Mouse (Mus musculus) central nervous system, embryonic 14 days (tissue): ENCODE data around the gene Pknox1. TPM values are rescaled to one million over a fixed set of nuclear protein-coding genes. Genes with fewer than 3 reads are reported as not detected.

Experiments used
- polyA plus RNA-seq: library from polyadenylated mRNA; depleted of rRNA; stranded (reverse); fragments of >200 nt; gene quantifications from 2 replicates; pipeline ENCODE4 v1.2.3, GENCODE M21; 2012; rRNA removed

Gene Pknox1
- polyA plus RNA-seq = 30.8 and 34.1 TPM in 2 replicates

GRCm38 (mm10) chr17:31564015-31564857 is at the start of gene Pknox1:
Gene Pknox1, plus strand, starts transcription at chr17:31564734.

GRCm38 (mm10) chr17:31519946-31520838 is 44.3 kb upstream of the Pknox1 start, which contains the start of the genes Wdr4 and Ndufv3:
Gene Wdr4, minus strand, starts transcription at chr17:31519980.
Gene Ndufv3, plus strand, starts transcription at chr17:31520115.

GRCm38 (mm10) chr17:31636942-31637811 is 72.6 kb downstream of the Pknox1 start, which contains the start of gene Cbs:
Gene Cbs, minus strand, starts transcription at chr17:31637238.

Other genes with a start within 250 kb of the Pknox1 start
- 66.2 and 84.0 TPM in 2 replicates for gene Pde9a, start 178.5 kb upstream of the Pknox1 start, polyA plus RNA-seq
- 43.9 and 46.3 TPM in 2 replicates for gene Wdr4, start 44.8 kb upstream of the Pknox1 start, polyA plus RNA-seq
- 148 and 173 TPM in 2 replicates for gene Ndufv3, start 44.6 kb upstream of the Pknox1 start, polyA plus RNA-seq
- gene Cbs, start 72.5 kb downstream of the Pknox1 start, polyA plus RNA-seq = 6.3 and 7.1 TPM in 2 replicates
- gene U2af1, start 94.2 kb downstream of the Pknox1 start, polyA plus RNA-seq = 291 and 292 TPM in 2 replicates
- not detected in 2 replicates for gene Cryaa, start 113.1 kb downstream of the Pknox1 start, polyA plus RNA-seq